Mouse (Mus musculus): ENCODE results near the gene Olfr370.

DNA sequence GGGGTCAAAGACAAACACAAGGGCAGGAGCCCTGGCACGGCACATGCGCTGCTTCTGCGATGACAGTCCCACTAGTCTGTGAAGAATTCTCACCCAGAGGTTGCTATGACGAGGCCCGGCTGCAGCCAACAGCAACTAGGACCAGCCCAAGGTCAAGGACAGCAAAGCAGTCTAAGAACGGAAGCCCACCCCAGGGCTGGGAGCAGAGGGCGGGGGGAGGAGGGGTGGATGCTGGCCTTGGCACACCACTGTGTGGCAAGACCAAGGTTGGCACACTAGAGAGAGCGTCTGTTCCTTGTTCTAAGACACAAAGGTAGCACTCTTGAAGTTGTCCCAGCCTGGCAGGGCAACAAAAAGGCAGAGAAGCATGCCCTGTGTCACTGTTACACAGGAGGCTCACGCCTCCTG lies 41.8 kb downstream of the Olfr370 start:
- TF ChIP-seq HCFC1 (IDR thresholded peaks at IDR 0.05; ENCODE audit: low read depth, low read length) (no peak), POLR2A (IDR thresholded peaks at IDR 0.05; ENCODE audit: low read depth, low read length) (no peak), CTCF (conservative IDR thresholded peaks at IDR 0.05 in 1 of 2, IDR thresholded peaks at IDR 0.05 in 1 of 2; ENCODE audit: low read depth in 2 of 2, low read length in 2 of 2) (no peak), NELFE (IDR thresholded peaks at IDR 0.05; ENCODE audit: low read depth, low read length) (no peak), EP300 (IDR thresholded peaks at IDR 0.05; ENCODE audit: low read length) (no peak), USF2 (conservative IDR thresholded peaks at IDR 0.05; ENCODE audit: low read depth, low read length) (no peak), MAZ (IDR thresholded peaks at IDR 0.05; ENCODE audit: low read depth, low read length) (no peak), KAT2A (IDR thresholded peaks at IDR 0.05; ENCODE audit: insufficient replicate concordance, low read length) (no peak), RCOR1 (conservative IDR thresholded peaks at IDR 0.05; ENCODE audit: low read depth, low read length) (no peak), CHD1 (IDR thresholded peaks at IDR 0.05; ENCODE audit: low read depth, low read length) (no peak), ETS1 (conservative IDR thresholded peaks at IDR 0.05; ENCODE audit: low read depth, low read length) (no peak), MXI1 (IDR thresholded peaks at IDR 0.05; ENCODE audit: low read depth, low read length) (no peak)

All from CH12.LX (cell line).